ENCODE assay signal across 16 mouse cellular contexts in the genomic region with DNA sequence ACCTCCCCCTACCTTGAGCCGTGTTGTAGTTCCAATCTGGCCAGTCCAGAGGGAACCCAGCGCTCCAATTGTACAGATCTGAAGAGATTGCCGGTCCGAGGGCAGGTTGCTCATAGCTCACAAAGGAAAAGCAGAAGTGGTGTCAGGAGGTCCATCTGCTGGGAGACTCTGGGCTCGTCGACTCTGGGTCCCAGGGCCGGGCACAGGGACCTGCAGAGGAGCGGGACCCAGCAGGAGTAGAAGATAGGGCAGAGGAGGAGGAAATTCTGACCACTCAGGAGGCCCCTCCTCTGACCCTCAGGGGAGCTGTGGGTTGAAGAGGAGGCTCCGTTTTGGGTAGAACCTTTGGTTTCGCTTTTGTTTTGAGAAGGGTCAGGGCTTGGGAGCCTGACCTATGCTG. TPM values are rescaled to one million over a fixed set of nuclear protein-coding genes. Genes with fewer than 3 reads are reported as not detected.
A peak's percentile ranks its signal among the peaks of the same experiment; 100 is the strongest.
DNase-seq lines count a peak whose midpoint lies in the region; ATAC-seq and TF ChIP-seq lines count a peak whose summit lies in the region.
"Had no signal": no experiment of that assay in that cellular context is flagged by ENCODE, and none has a peak within 500 bp of the region (broad histone marks: within the 10 kb centered on the region; RNA-seq: fewer than 3 reads in every experiment).

No protein-coding gene starts in this region.

- peak overlapping the region; percentile 51; the same call in 1 of the 2 replicates for H3K4me3 ChIP-seq in liver, adult 2 months (ENCODE audit: insufficient read depth, low read depth, low read length)
- H3K4me3 ChIP-seq in liver, embryonic 12.5 days, result peak overlapping the region; percentile 11; the same call in 1 of the 2 replicates
- H3K4me3 ChIP-seq in myocyte, result peak overlapping the region; percentile 4
- H3K4me3 ChIP-seq: embryonic facial prominence, embryonic 15.5 days; hindbrain, embryonic 13.5 days; layer of hippocampus, adult 2 months; lung, embryonic 15.5 days had no signal

- no peaks in the 10 kb centered on the region for H3K9me3 ChIP-seq in liver, embryonic 12.5 days (replicated peaks)
- H3K9me3 ChIP-seq: embryonic facial prominence, embryonic 15.5 days; hindbrain, embryonic 13.5 days; lung, embryonic 15.5 days had no signal

- no peak overlapping the region for H3K9ac ChIP-seq in liver, adult 2 months (ENCODE audit: low read depth, low read length)
- no peak overlapping the region for H3K9ac ChIP-seq in liver, embryonic 12.5 days
- H3K9ac ChIP-seq: embryonic facial prominence, embryonic 15.5 days; hindbrain, embryonic 13.5 days; lung, embryonic 15.5 days had no signal

- no peaks in the 10 kb centered on the region for H3K36me3 ChIP-seq in liver, adult 2 months (ENCODE audit: control insufficient read depth, insufficient read depth, low read length)
- no peaks in the 10 kb centered on the region for H3K36me3 ChIP-seq in liver, embryonic 12.5 days
- no peaks in the 10 kb centered on the region for H3K36me3 ChIP-seq in myocyte (ENCODE audit: control insufficient read depth, insufficient read depth)
- H3K36me3 ChIP-seq: embryonic facial prominence, embryonic 15.5 days; hindbrain, embryonic 13.5 days; lung, embryonic 15.5 days had no signal

- H3ac ChIP-seq in myocyte (ENCODE audit: control insufficient read depth, insufficient read length), result no peak overlapping the region

- no peak for TF ChIP-seq POLR2A in liver, adult 2 months (IDR thresholded peaks at IDR 0.05; ENCODE audit: extremely low read depth, insufficient read depth, low read length)
- no peak for TF ChIP-seq POLR2A in myocyte (IDR thresholded peaks at IDR 0.05; ENCODE audit: insufficient read length, low read depth)

- no peak overlapping the region for H3K27ac ChIP-seq in liver, adult 2 months (replicated peaks; ENCODE audit: insufficient read depth, low read depth, low read length)
- H3K27ac ChIP-seq in liver, embryonic 12.5 days, result no peak overlapping the region
- H3K27ac ChIP-seq: embryonic facial prominence, embryonic 15.5 days; hindbrain, embryonic 13.5 days; layer of hippocampus, adult 2 months; lung, embryonic 15.5 days had no signal

- no peaks in the 10 kb centered on the region for H3K4me1 ChIP-seq in liver, adult 2 months (ENCODE audit: control insufficient read depth, insufficient read depth, low read length)
- H3K4me1 ChIP-seq in liver, embryonic 12.5 days, result no peaks in the 10 kb centered on the region
- H3K4me1 ChIP-seq: embryonic facial prominence, embryonic 15.5 days; hindbrain, embryonic 13.5 days; lung, embryonic 15.5 days had no signal

- no peak for DNase-seq in liver, adult 2 months (ENCODE audit: extremely low read depth, low read depth, low spot score)
- DNase-seq in liver (no peak), MN1 (ENCODE audit: low spot score) (peak; percentile 21)
- no peak for DNase-seq in cerebellum, postnatal 36 days
- no peak for DNase-seq in T-cell, adult 2 months (ENCODE audit: low spot score)
- no peak for DNase-seq in c-Kit-positive CD71-positive TER-119-positive erythroid progenitor cells, embryonic 14.5 days (ENCODE audit: low spot score)
- DNase-seq: cerebellum, postnatal 10 days; kidney, adult 9 months; spleen, adult 18-20 months had no signal

- no peak for TF ChIP-seq CTCF in liver, adult 2 months (IDR thresholded peaks at IDR 0.05; ENCODE audit: low read depth, low read length)

- ATAC-seq in liver, embryonic 12.5 days, result no peak

- no peaks in the 10 kb centered on the region for H3K27me3 ChIP-seq in liver, adult 2 months (ENCODE audit: control insufficient read depth, insufficient read depth, low read length)
- no peaks in the 10 kb centered on the region for H3K27me3 ChIP-seq in liver, embryonic 12.5 days (replicated peaks)
- no peaks in the 10 kb centered on the region for H3K27me3 ChIP-seq in myocyte (ENCODE audit: control insufficient read depth, insufficient read depth, insufficient read length)
- H3K27me3 ChIP-seq: embryonic facial prominence, embryonic 15.5 days; hindbrain, embryonic 13.5 days; lung, embryonic 15.5 days had no signal

- peak overlapping the region; percentile 27; the same call in 1 of the 2 replicates for H3K4me2 ChIP-seq in liver, embryonic 12.5 days
- peak overlapping the region; percentile 57 for H3K4me2 ChIP-seq in myocyte (ENCODE audit: low read depth)
- H3K4me2 ChIP-seq: embryonic facial prominence, embryonic 15.5 days; heart, embryonic 11.5 days; hindbrain, embryonic 13.5 days; lung, embryonic 15.5 days had no signal

- no peaks in the 10 kb centered on the region for H3K79me2 ChIP-seq in liver, adult 2 months (ENCODE audit: control insufficient read depth, insufficient read depth, low read length)
- H3K79me2 ChIP-seq in myocyte (ENCODE audit: control insufficient read depth, insufficient read depth), result no peaks in the 10 kb centered on the region

- 78% methylated on average over 10 of the region's 10 CpGs for WGBS in liver, adult 2 months
- 43% methylated on average over 10 of the region's 10 CpGs for WGBS in liver, embryonic 12.5 days (ENCODE audit: insufficient replicate concordance)

TF ChIP-seq in myocyte, 11 proteins besides CTCF, POLR2A, EP300 and RAD21:
- TF ChIP-seq MAX (IDR thresholded peaks at IDR 0.05; ENCODE audit: low read depth) (no peak), MYOD1 (IDR thresholded peaks at IDR 0.05; ENCODE audit: control insufficient read depth in 1 of 3, insufficient read length in 2 of 3, low read depth in 2 of 3) (no peak), MYOG (IDR thresholded peaks at IDR 0.05; ENCODE audit: control insufficient read depth in 1 of 3, insufficient read depth in 1 of 3, insufficient read length in 2 of 3, low read depth in 2 of 3) (no peak), E2F4 (IDR thresholded peaks at IDR 0.05; ENCODE audit: insufficient read depth) (no peak)

RNA-seq across cellular contexts. Expression of a gene that starts 58.4 kb away (rescaled TPM):
- total RNA-seq in liver, adult 2 months (2014; rRNA removed), result 3.9 and 5.0 TPM in 2 replicates
- 1.1 and 2.2 TPM in 2 replicates for polyA plus RNA-seq in liver, adult 2 months (2012; rRNA removed)
- polyA plus RNA-seq in liver, embryonic 12.5 days (2016; fragmentation: Nextera tagmentation; extraction: Ambion mirVana), result 0.06 and 0.07 TPM in 2 replicates
- polyA plus RNA-seq in myocyte (2012; fragmentation: generic; extraction: Trizol), result not detected
- polyA plus RNA-seq: heart, embryonic 11.5 days had no signal
